Mouse (Mus musculus): ENCODE results near the gene Mnd1. TPM values are rescaled to one million over a fixed set of nuclear protein-coding genes. Genes with fewer than 3 reads are reported as not detected.

The Mnd1 gene
- polyA plus RNA-seq, 1 experiment from 2014 or later = 15.3 TPM

DNA sequence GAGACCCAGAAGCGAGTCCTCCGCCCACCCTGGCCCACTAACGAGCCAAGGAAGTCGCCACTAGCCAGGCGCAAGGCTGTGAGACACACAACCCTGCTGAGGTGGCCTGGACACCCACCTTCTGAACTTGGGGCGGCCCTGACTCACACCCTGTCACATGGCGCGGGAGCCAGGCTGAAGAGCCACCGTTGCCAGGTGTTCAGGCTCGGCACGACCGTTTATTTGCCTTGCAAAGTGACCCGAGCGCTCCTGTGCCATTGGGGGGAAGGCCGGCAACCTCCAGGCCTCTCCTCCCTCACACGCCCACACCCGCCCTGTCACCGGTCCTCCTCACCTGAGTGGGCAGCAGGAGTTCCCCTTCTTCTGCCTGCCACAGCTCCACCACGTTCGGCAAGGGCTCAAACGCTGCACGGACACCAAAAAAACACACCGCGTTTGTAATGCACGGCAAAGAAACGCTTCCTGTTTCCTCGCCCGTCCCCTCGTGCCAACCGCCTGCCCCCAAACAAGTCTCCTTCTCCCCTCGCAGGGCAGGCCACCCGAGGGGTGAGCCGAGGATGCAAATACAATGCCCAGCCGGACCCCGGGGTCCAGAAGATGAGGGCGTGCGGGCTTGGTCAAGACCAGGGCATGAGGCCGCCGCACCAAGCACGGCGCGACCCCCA is 116.5 kb downstream of the Mnd1 start:
- Histone ChIP-seq H3K27ac (peak overlapping the region; percentile 90), H3K4me3 (replicated peaks; ENCODE audit: low read depth, low read length) (peak overlapping the region; percentile 93), H3K9me3 (replicated peaks; ENCODE audit: low read length) (no peaks in the 10 kb centered on the region), H3K4me2 (ENCODE audit: low read length) (peak overlapping the region; percentile 96), H3K4me1 (replicated peaks; ENCODE audit: insufficient read depth, low read length) (peaks cover 8% of the 10 kb centered on the region), H3K9ac (ENCODE audit: low read depth, low read length) (peak overlapping the region; percentile 87), H3K27me3 (ENCODE audit: insufficient read depth, low read length) (no peaks in the 10 kb centered on the region), H3K36me3 (ENCODE audit: insufficient read depth, low read length) (no peaks in the 10 kb centered on the region)
- ATAC-seq (replicated peaks; ENCODE audit: low FRiP score, low read depth) (peak; percentile 58; the same call in 1 of the 2 replicates), DNase-seq (ENCODE audit: low spot score) (peak; percentile 59)
- under 1% methylated on average over 42 of the region's 42 CpGs for WGBS
- TF ChIP-seq CTCF (IDR thresholded peaks at IDR 0.05; ENCODE audit: low read depth) = no peak

DNA sequence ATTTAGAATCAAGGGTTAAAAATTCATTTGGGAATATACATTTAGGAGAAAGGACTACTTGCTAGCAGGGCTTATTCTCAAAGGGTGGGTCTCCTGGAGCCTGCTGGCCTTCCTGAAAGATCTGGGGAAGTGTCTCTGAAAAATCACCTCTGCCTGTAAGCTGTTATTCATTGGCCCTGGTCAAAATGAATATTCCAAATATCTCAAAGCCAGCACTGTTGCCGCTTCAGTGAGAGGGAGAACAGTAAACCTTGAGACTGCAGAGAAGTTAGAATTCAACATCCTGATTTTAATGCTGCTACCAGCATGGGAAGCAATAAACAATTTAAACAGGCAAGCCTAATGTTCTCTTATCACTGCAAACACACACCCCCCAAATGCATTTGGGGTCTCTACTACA is 117.5 kb downstream of the Mnd1 start:
- TF ChIP-seq CTCF (IDR thresholded peaks at IDR 0.05; ENCODE audit: low read depth) = no peak
- Histone ChIP-seq H3K36me3 (ENCODE audit: insufficient read depth, low read length) (no peaks in the 10 kb centered on the region), H3K9ac (ENCODE audit: low read depth, low read length) (no peak overlapping the region), H3K4me3 (replicated peaks; ENCODE audit: low read depth, low read length) (peak overlapping the region; percentile 93; the same call in 1 of the 2 replicates), H3K27ac (no peak overlapping the region), H3K4me2 (ENCODE audit: low read length) (peak overlapping the region; percentile 96), H3K27me3 (ENCODE audit: insufficient read depth, low read length) (no peaks in the 10 kb centered on the region), H3K4me1 (replicated peaks; ENCODE audit: insufficient read depth, low read length) (peaks cover 8% of the 10 kb centered on the region), H3K9me3 (replicated peaks; ENCODE audit: low read length) (no peaks in the 10 kb centered on the region)
- ATAC-seq (replicated peaks; ENCODE audit: low FRiP score, low read depth) = no peak
- DNase-seq (ENCODE audit: low spot score) = no peak
- WGBS = 23% methylated on average over 1 of the region's 1 CpGs

Other genes starting within 250 kb of the Mnd1 start
- 21.6 and 22.4 TPM in 2 replicates for gene Tmem131l, start 115.6 kb downstream of the Mnd1 start, polyA plus RNA-seq (2015; fragmentation: Nextera tagmentation; extraction: Ambion mirVana)
- gene Gm6525, start 18.3 kb upstream of the Mnd1 start, polyA plus RNA-seq (2015; fragmentation: Nextera tagmentation; extraction: Ambion mirVana) = 0.43 and 0.66 TPM in 2 replicates
- gene Trim2, start 151.1 kb upstream of the Mnd1 start, polyA plus RNA-seq (2015; fragmentation: Nextera tagmentation; extraction: Ambion mirVana) = 23.0 and 24.1 TPM in 2 replicates

Data from kidney, postnatal 0 days (tissue).